Mouse (Mus musculus) CH12.LX (cell line): Measurements from ENCODE around the gene Rgs12. TPM values are rescaled to one million over a fixed set of nuclear protein-coding genes. Genes with fewer than 3 reads are reported as not detected.

ENCODE experiments used
- DNase-seq: peaks from one replicate; pipeline ENCODE4 v3.0.0-alpha.2; 2013; ENCODE audit errors: extremely low read depth
- H3K27ac ChIP-seq: 2 replicates; pipeline ENCODE4 v1.5.1; 2012; ENCODE audit warnings: low read depth, mild to moderate bottlenecking, control low read depth, moderate library complexity; ENCODE audit not compliant: insufficient read depth
- H3K27me3 ChIP-seq: replicated peaks from 2 replicates; pipeline ENCODE3; 2012; ENCODE audit warnings: inconsistent platforms
- H3K36me3 ChIP-seq, 2 experiments: replicated peaks in 1 of 2; 2 replicates each; pipeline versions ENCODE3 to v1.6.1; 2012; ENCODE audit warnings: inconsistent platforms in 1 of 2, low read length in 1 of 2, mild to moderate bottlenecking in 1 of 2, mixed read lengths in 1 of 2, moderate library complexity in 1 of 2; ENCODE audit not compliant: control insufficient read depth in 1 of 2, insufficient read depth in 1 of 2
- H3K4me1 ChIP-seq, 2 experiments: 2 replicates each; pipeline ENCODE4 v1.6.1; 2012; ENCODE audit warnings: inconsistent platforms in 1 of 2, moderate library complexity in 1 of 2; ENCODE audit not compliant: insufficient read depth in 2 of 2, control insufficient read depth in 1 of 2
- H3K4me2 ChIP-seq: 2 replicates; pipeline ENCODE4 v1.6.1; 2012; ENCODE audit warnings: low read depth, mild to moderate bottlenecking, control low read depth; ENCODE audit not compliant: poor library complexity, insufficient read depth, severe bottlenecking
- H3K4me3 ChIP-seq, 3 experiments: fragments of 150-350 bp in 1 of 3; sonication (generic) in 1 of 3; replicated peaks in 1 of 3; 2 replicates each; pipeline versions ENCODE3 to v1.5.1; 2011 to 2012; ENCODE audit warnings: low read depth in 2 of 3, low read length in 2 of 3, mild to moderate bottlenecking in 2 of 3, moderate library complexity in 2 of 3, control low read depth in 1 of 3, improper control_type of control experiment in 1 of 3, inconsistent platforms in 1 of 3, mixed read lengths in 1 of 3; ENCODE audit not compliant: poor library complexity in 1 of 3
- H3K79me2 ChIP-seq: replicated peaks from 2 replicates; pipeline ENCODE4 v1.6.1; 2012; ENCODE audit warnings: mild to moderate bottlenecking, moderate library complexity; ENCODE audit not compliant: control insufficient read depth, poor library complexity, insufficient read depth, severe bottlenecking; ENCODE audit errors: extremely low read depth
- H3K9ac ChIP-seq: 2 replicates; pipeline ENCODE4 v1.6.1; 2012; ENCODE audit warnings: low read depth, mild to moderate bottlenecking, control low read depth, moderate library complexity; ENCODE audit not compliant: insufficient read depth
- H3K9me3 ChIP-seq: replicated peaks from 2 replicates; pipeline ENCODE3; 2012; ENCODE audit warnings: low read length, inconsistent platforms, mixed read lengths
- BHLHE40 ChIP-seq: IDR thresholded peaks from 2 replicates; pipeline ENCODE4 v1.6.1; 2011; ENCODE audit warnings: mild to moderate bottlenecking, low read depth, low read length, improper control_type of control experiment
- CHD1 ChIP-seq: IDR thresholded peaks from 2 replicates; pipeline ENCODE4 v1.6.1; 2012; ENCODE audit warnings: low read depth, low read length, improper control_type of control experiment, inconsistent platforms
- CTCF ChIP-seq, 2 experiments: IDR thresholded peaks in 1 of 2; conservative IDR thresholded peaks in 1 of 2; 2 replicates each; pipeline ENCODE4 v1.5.1; 2011 to 2012; ENCODE audit warnings: low read depth in 2 of 2, low read length in 2 of 2, improper control_type of control experiment in 1 of 2, inconsistent platforms in 1 of 2, mild to moderate bottlenecking in 1 of 2, moderate library complexity in 1 of 2
- ELF1 ChIP-seq: IDR thresholded peaks from 2 replicates; pipeline ENCODE4 v1.6.1; 2014; ENCODE audit warnings: low read depth, mild to moderate bottlenecking, inconsistent platforms, low read length, improper control_type of control experiment
- EP300 ChIP-seq: IDR thresholded peaks from 2 replicates; pipeline ENCODE4 v1.6.1; 2011; ENCODE audit warnings: low read length, improper control_type of control experiment
- ETS1 ChIP-seq: conservative IDR thresholded peaks from 2 replicates; pipeline ENCODE4 v1.6.1; 2012; ENCODE audit warnings: low read depth, mild to moderate bottlenecking, inconsistent platforms, low read length, improper control_type of control experiment, moderate library complexity
- HCFC1 ChIP-seq: IDR thresholded peaks from 2 replicates; pipeline ENCODE4 v1.6.1; 2012; ENCODE audit warnings: low read depth, mild to moderate bottlenecking, inconsistent platforms, low read length, improper control_type of control experiment
- IRF4 ChIP-seq: IDR thresholded peaks from 2 replicates; pipeline ENCODE4 v1.6.1; 2014; ENCODE audit warnings: low read depth, mild to moderate bottlenecking, inconsistent platforms, low read length, improper control_type of control experiment
- MAFK ChIP-seq: IDR thresholded peaks from 2 replicates; pipeline ENCODE4 v1.6.1; 2011; ENCODE audit warnings: low read length, improper control_type of control experiment; ENCODE audit not compliant: insufficient replicate concordance
- MXI1 ChIP-seq: IDR thresholded peaks from 2 replicates; pipeline ENCODE4 v1.6.1; 2011; ENCODE audit warnings: mild to moderate bottlenecking, low read depth, low read length, improper control_type of control experiment
- MYC ChIP-seq: IDR thresholded peaks from 2 replicates; pipeline ENCODE4 v1.6.1; 2011; ENCODE audit warnings: low read depth, mild to moderate bottlenecking, improper control_type of control experiment, low read length
- NELFE ChIP-seq: IDR thresholded peaks from 2 replicates; pipeline ENCODE4 v1.6.1; 2011; ENCODE audit warnings: low read depth, low read length, improper control_type of control experiment
- NRF1 ChIP-seq: IDR thresholded peaks from 2 replicates; pipeline ENCODE4 v1.6.1; 2014; ENCODE audit warnings: low read depth, mild to moderate bottlenecking, inconsistent platforms, low read length, improper control_type of control experiment, moderate library complexity
- PAX5 ChIP-seq: IDR thresholded peaks from 2 replicates; pipeline ENCODE4 v1.6.1; 2012; ENCODE audit warnings: low read length, inconsistent platforms, mixed read lengths
- POLR2A ChIP-seq: IDR thresholded peaks from 2 replicates; pipeline ENCODE4 v1.6.1; 2011; ENCODE audit warnings: low read depth, mild to moderate bottlenecking, improper control_type of control experiment, low read length
- RAD21 ChIP-seq: IDR thresholded peaks from 2 replicates; pipeline ENCODE4 v1.6.1; 2011; ENCODE audit warnings: low read depth, mild to moderate bottlenecking, low read length, improper control_type of control experiment, moderate library complexity
- SIN3A ChIP-seq: IDR thresholded peaks from 2 replicates; pipeline ENCODE4 v1.6.1; 2012; ENCODE audit warnings: low read length, improper control_type of control experiment, inconsistent platforms
- SMC3 ChIP-seq: IDR thresholded peaks from 2 replicates; pipeline ENCODE4 v1.6.1; 2011; ENCODE audit warnings: low read depth, low read length, improper control_type of control experiment
- TBP ChIP-seq: conservative IDR thresholded peaks from 2 replicates; pipeline ENCODE4 v1.6.1; 2011; ENCODE audit warnings: low read depth, low read length, improper control_type of control experiment
- TCF12 ChIP-seq: IDR thresholded peaks from 2 replicates; pipeline ENCODE4 v1.6.1; 2014; ENCODE audit warnings: low read depth, mild to moderate bottlenecking, inconsistent platforms, low read length, improper control_type of control experiment
- UBTF ChIP-seq: IDR thresholded peaks from 2 replicates; pipeline ENCODE4 v1.6.1; 2012; ENCODE audit warnings: low read depth, mild to moderate bottlenecking, inconsistent platforms, low read length, improper control_type of control experiment, moderate library complexity
- USF1 ChIP-seq: IDR thresholded peaks from 2 replicates; pipeline ENCODE4 v1.6.1; 2014; ENCODE audit warnings: low read depth, mild to moderate bottlenecking, inconsistent platforms, low read length, improper control_type of control experiment
- USF2 ChIP-seq: conservative IDR thresholded peaks from 2 replicates; pipeline ENCODE4 v1.6.1; 2011; ENCODE audit warnings: low read depth, low read length, improper control_type of control experiment
- ZC3H11A ChIP-seq: IDR thresholded peaks from 2 replicates; pipeline ENCODE4 v1.6.1; 2012; ENCODE audit warnings: low read depth, mild to moderate bottlenecking, inconsistent platforms, low read length, improper control_type of control experiment
- ZKSCAN1 ChIP-seq: IDR thresholded peaks from 2 replicates; pipeline ENCODE4 v1.6.1; 2012; ENCODE audit warnings: low read depth, inconsistent platforms, low read length, improper control_type of control experiment, borderline replicate concordance
- ZMIZ1 ChIP-seq: IDR thresholded peaks from 2 replicates; pipeline ENCODE4 v1.6.1; 2012; ENCODE audit warnings: low read depth, mild to moderate bottlenecking, inconsistent platforms, low read length, improper control_type of control experiment
- dilution Hi-C: fragments of 300-500 bp; cut with MboI; formaldehyde crosslinking; loops from 2 replicates; pipeline ENCODE4 v1.14.3; 2020; ENCODE audit warnings: low sequenced_read_pairs; ENCODE audit not compliant: extremely low pct_unique_long_range_greater_than_20kb, extremely low pct_ligation_motif_present
- in situ Hi-C: fragments of 300-500 bp; cut with MboI; formaldehyde crosslinking; loops from 3 replicates; pipeline ENCODE4 v1.14.3; 2019; ENCODE audit warnings: low sequenced_read_pairs, low pct_ligation_motif_present, low pct_unique_long_range_greater_than_20kb, mixed read lengths
- polyA plus RNA-seq: library from polyadenylated mRNA; unstranded; fragments of >175 nt; gene quantifications from 2 replicates; pipeline ENCODE4 v1.2.1, GENCODE M21; 2012; ENCODE audit warnings: low read depth; ENCODE audit not compliant: insufficient read length
- total RNA-seq, 2 experiments: library from RNA; depleted of rRNA; stranded (reverse); fragments of 300-350 nt in 1 of 2; fragments of >200 nt in 1 of 2; gene quantifications; 2 replicates each; pipeline ENCODE4 v1.2.3; 2012 to 2014

Gene Rgs12
- total and polyA plus RNA-seq, 3 experiments, result 6.8 to 9.8 (median 8.1) TPM

DNA sequence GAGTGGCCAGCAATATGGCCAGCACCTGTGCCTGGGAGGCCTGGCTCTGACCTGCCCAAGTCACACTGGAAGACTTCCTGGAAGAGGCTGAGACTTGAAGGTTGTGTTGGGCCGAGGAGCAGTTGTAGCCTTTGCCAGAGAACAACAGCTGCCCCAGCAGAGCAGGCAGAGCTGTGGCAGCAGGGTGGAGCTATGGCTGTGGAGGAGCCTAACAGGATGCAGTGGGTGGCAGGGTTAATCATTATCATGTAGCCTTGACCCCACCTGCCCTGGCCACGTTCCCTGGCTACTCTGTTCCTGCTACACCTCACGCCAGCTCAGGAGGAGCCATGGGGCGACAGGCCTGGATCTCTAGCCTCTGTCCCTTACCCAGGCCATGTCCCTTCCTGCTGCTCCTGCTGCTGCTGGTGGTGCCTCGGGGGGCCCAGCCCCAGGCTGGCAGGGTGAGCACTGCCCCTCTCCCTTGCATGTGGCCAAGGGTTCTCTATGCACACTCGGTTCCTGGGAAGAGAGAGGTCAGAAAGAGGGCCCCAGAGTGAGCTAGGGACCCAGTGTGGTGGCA lies 92.1 kb downstream of the Rgs12 start, which contains the start of gene Hgfac:
Hgfac (plus strand) TSS at position 242 of the 562 bp plus-strand sequence.
- in situ Hi-C loops (loop anchor here (25.0 kb wide), 2 partner anchors 379 to 504 kb away; partner anchors contain the start of genes Grk4, Nop14 and Sh3bp2), dilution Hi-C loops (no loop called here)
- Histone ChIP-seq H3K4me1 (peaks cover 0 to 18% of the 10 kb centered on the region in 2 experiments; a peak in 2 of 4 replicates), H3K36me3 (no peaks in the 10 kb centered on the region), H3K79me2 (no peaks in the 10 kb centered on the region), H3K9ac (no peak within 1 kb of the TSS), H3K27me3 (peaks cover 27% of the 10 kb centered on the region), H3K27ac (no peak within 1 kb of the TSS), H3K9me3 (no peaks in the 10 kb centered on the region), H3K4me3 (no peak within 1 kb of the TSS), H3K4me2 (no peak within 1 kb of the TSS)
- TF ChIP-seq NELFE, result no peak
- no peak for TF ChIP-seq SMC3
- no peak for TF ChIP-seq RAD21
- TF ChIP-seq MYC, result no peak
- no peak for TF ChIP-seq ZC3H11A
- no peak for TF ChIP-seq ELF1
- no peak for TF ChIP-seq SIN3A
- no peak for TF ChIP-seq UBTF
- TF ChIP-seq TBP, result no peak
- TF ChIP-seq EP300, result no peak
- TF ChIP-seq TCF12, result no peak
- TF ChIP-seq HCFC1, result no peak
- no peak for TF ChIP-seq ZMIZ1
- no peak for TF ChIP-seq IRF4
- no peak for TF ChIP-seq USF2
- DNase-seq, result no peak

DNA sequence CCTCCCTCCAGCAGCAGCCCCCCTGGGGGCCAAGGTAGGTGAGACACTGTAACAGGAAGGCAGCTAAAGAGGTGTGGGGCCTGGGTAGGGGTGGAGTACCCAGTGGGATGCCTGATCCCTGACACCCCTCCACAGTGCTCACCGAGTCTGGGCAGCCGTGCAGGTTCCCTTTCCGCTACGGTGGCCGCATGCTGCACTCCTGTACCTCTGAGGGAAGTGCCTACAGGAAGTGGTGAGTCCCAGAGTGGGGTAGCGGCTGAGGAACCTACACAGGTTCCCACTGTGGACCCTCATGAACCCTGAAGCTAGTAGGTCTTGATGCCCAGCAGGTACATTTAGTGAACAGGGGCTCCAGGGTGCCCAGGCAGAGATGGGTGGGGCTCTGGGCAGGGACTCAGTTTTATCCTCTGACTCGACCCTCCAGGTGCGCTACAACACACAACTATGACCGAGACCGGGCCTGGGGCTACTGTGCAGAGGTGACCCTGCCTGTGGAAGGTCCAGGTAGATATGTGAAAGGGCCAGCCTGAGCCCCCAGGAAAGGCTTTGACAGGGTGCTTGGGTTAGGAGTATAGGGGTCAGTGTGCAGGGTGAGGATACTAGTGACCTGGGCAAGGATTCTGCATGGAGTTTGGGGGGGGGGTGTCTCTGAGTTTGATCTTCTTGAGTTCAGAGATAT lies 93.3 kb downstream of the Rgs12 start:
- Histone ChIP-seq H3K27ac (no peak overlapping the region), H3K4me3 (no peak overlapping the region), H3K79me2 (no peaks in the 10 kb centered on the region), H3K36me3 (no peaks in the 10 kb centered on the region), H3K27me3 (peaks cover 39% of the 10 kb centered on the region), H3K9ac (no peak overlapping the region), H3K9me3 (no peaks in the 10 kb centered on the region), H3K4me1 (peaks cover 0 to 16% of the 10 kb centered on the region in 2 experiments; a peak in 2 of 4 replicates), H3K4me2 (no peak overlapping the region)
- dilution Hi-C loops, result no loop called here
- no peak for DNase-seq
- TF ChIP-seq HCFC1, result no peak
- TF ChIP-seq UBTF, result no peak
- TF ChIP-seq CTCF (conservative IDR thresholded peaks at IDR 0.05 in 1 of 2, IDR thresholded peaks at IDR 0.05 in 1 of 2; ENCODE audit: low read depth in 2 of 2, low read length in 2 of 2), result no peak
- no peak for TF ChIP-seq EP300
- no peak for TF ChIP-seq ZKSCAN1
- no peak for TF ChIP-seq ELF1
- TF ChIP-seq USF2, result no peak
- TF ChIP-seq ETS1, result no peak
- TF ChIP-seq CHD1, result no peak
- TF ChIP-seq ZMIZ1, result no peak
- TF ChIP-seq PAX5, result no peak
- TF ChIP-seq RAD21, result no peak
- no peak for TF ChIP-seq POLR2A
- no peak for TF ChIP-seq MAFK
- TF ChIP-seq NRF1, result no peak
- no peak for TF ChIP-seq BHLHE40
- TF ChIP-seq USF1, result no peak
- no peak for TF ChIP-seq MXI1
- in situ Hi-C loops, result loop anchor here (25.0 kb wide), 2 partner anchors 380 to 505 kb away; partner anchors contain the start of genes Grk4, Nop14 and Sh3bp2
